Mouse (Mus musculus): Measurements from ENCODE around the gene Rnf25.

The Rnf25 gene

GRCm38 (mm10) chr1:74601267-74601962 lies at the start of gene Rnf25, which contains the start of gene Stk36:
Gene Rnf25, minus strand, starts transcription at chr1:74601397.
Gene Stk36, plus strand, starts transcription at chr1:74601445.
- peak; percentile 85 for DNase-seq (ENCODE audit: low read depth)

- peak; percentile 25 for DNase-seq (ENCODE audit: low read depth)
Measured at GRCm38 (mm10) chr1:74643926-74644325, 42.7 kb upstream of the Rnf25 start.

GRCm38 (mm10) chr1:74643524-74643923 lies 42.3 kb upstream of the Rnf25 start:
- no peak for DNase-seq (ENCODE audit: low read depth)

GRCm38 (mm10) chr1:74632734-74633133 lies 31.5 kb upstream of the Rnf25 start:
- no peak for DNase-seq (ENCODE audit: low read depth)

GRCm38 (mm10) chr1:74628001-74628400 lies 26.8 kb upstream of the Rnf25 start:
- no peak for DNase-seq (ENCODE audit: low read depth)

GRCm38 (mm10) chr1:74626076-74626475 lies 24.9 kb upstream of the Rnf25 start:
- no peak for DNase-seq (ENCODE audit: low read depth)

GRCm38 (mm10) chr1:74624183-74624582 lies 23.0 kb upstream of the Rnf25 start:
- DNase-seq (ENCODE audit: low read depth): no peak

GRCm38 (mm10) chr1:74600501-74601266 lies 513 bp downstream of the Rnf25 start:
- DNase-seq (ENCODE audit: low read depth): peak; percentile 17

GRCm38 (mm10) chr1:74594434-74594833 lies 6.8 kb downstream of the Rnf25 start:
- DNase-seq (ENCODE audit: low read depth): no peak

- peak; percentile 97 for DNase-seq (ENCODE audit: low read depth)
Measured at GRCm38 (mm10) chr1:74587773-74588445, 13.3 kb downstream of the Rnf25 start, which contains the start of the genes Zfp142 and Bcs1l. Gene Zfp142, minus strand, starts transcription at chr1:74588246. Gene Bcs1l, plus strand, starts transcription at chr1:74588289.

GRCm38 (mm10) chr1:74587233-74587772 lies 13.9 kb downstream of the Rnf25 start:
- DNase-seq (ENCODE audit: low read depth): no peak

GRCm38 (mm10) chr1:74584616-74585398 lies 16.4 kb downstream of the Rnf25 start:
- DNase-seq (ENCODE audit: low read depth): no peak

- DNase-seq (ENCODE audit: low read depth): no peak
Measured at GRCm38 (mm10) chr1:74582621-74583020, 18.6 kb downstream of the Rnf25 start.

- DNase-seq (ENCODE audit: low read depth): no peak
Measured at GRCm38 (mm10) chr1:74569739-74570719, 31.2 kb downstream of the Rnf25 start.

GRCm38 (mm10) chr1:74565834-74566233 lies 35.4 kb downstream of the Rnf25 start:
- DNase-seq (ENCODE audit: low read depth): no peak

GRCm38 (mm10) chr1:74559061-74559460 lies 42.1 kb downstream of the Rnf25 start:
- no peak for DNase-seq (ENCODE audit: low read depth)

- no peak for DNase-seq (ENCODE audit: low read depth)
Measured at GRCm38 (mm10) chr1:74544184-74544583, 57.0 kb downstream of the Rnf25 start, which contains the start of gene Usp37. Gene Usp37, minus strand, starts transcription at chr1:74544284.

Measured in naive thymus-derived CD4-positive, alpha-beta T cell, adult 2 months (primary cell).